ENCODE assay signal across 23 mouse cellular contexts in genomic region chr7:114477884-114478283, GRCm38 (mm10).
DNase-seq lines count a peak whose midpoint lies in the region; ATAC-seq lines count a peak whose summit lies in the region.
"Had no signal": no experiment of that assay in that cellular context is flagged by ENCODE, and none has a peak within 500 bp of the region (broad histone marks: within the 10 kb centered on the region; RNA-seq: fewer than 3 reads in every experiment).

No protein-coding gene starts in this region.

- no peak overlapping the region for H3K4me3 ChIP-seq in midbrain, embryonic 11.5 days (ENCODE audit: low read depth, low read length)
- no peak overlapping the region for H3K4me3 ChIP-seq in midbrain, embryonic 10.5 days
- H3K4me3 ChIP-seq in hindbrain, embryonic 11.5 days (ENCODE audit: low read depth, low read length): no peak overlapping the region
- H3K4me3 ChIP-seq in kidney, embryonic 16.5 days (ENCODE audit: low read length): no peak overlapping the region
- H3K4me3 ChIP-seq: embryonic facial prominence, embryonic 10.5 days; embryonic facial prominence, embryonic 12.5 days; forebrain, embryonic 13.5 days; forebrain, embryonic 15.5 days had no signal

- no peak for ATAC-seq in midbrain, embryonic 11.5 days (ENCODE audit: low FRiP score)
- no peak for ATAC-seq in hindbrain, embryonic 11.5 days (ENCODE audit: low FRiP score)
- ATAC-seq in kidney, embryonic 16.5 days (ENCODE audit: low FRiP score, low TSS enrichment): no peak
- ATAC-seq: activated CD4-positive, CD25-positive, alpha-beta regulatory T cell, adult 4 months; CD4-positive, CD25-positive, alpha-beta regulatory T cell, adult 4 months; forebrain, embryonic 13.5 days; forebrain, embryonic 15.5 days; forebrain, postnatal 0 days; Patski had no signal

- no peaks in the 10 kb centered on the region; the same call in 1 of the 2 replicates for H3K4me1 ChIP-seq in midbrain, embryonic 11.5 days (ENCODE audit: control insufficient read depth, insufficient read depth, low read length)
- H3K4me1 ChIP-seq in midbrain, embryonic 10.5 days: peaks cover 5% of the 10 kb centered on the region
- H3K4me1 ChIP-seq in hindbrain, embryonic 11.5 days (replicated peaks; ENCODE audit: control insufficient read depth, insufficient read depth, low read length): no peaks in the 10 kb centered on the region
- no peaks in the 10 kb centered on the region for H3K4me1 ChIP-seq in kidney, embryonic 16.5 days (ENCODE audit: insufficient read depth, low read length)
- H3K4me1 ChIP-seq: embryonic facial prominence, embryonic 10.5 days; embryonic facial prominence, embryonic 12.5 days; forebrain, embryonic 13.5 days; forebrain, embryonic 15.5 days had no signal

- H3K4me2 ChIP-seq in midbrain, embryonic 11.5 days: no peak overlapping the region
- no peak overlapping the region for H3K4me2 ChIP-seq in hindbrain, embryonic 11.5 days (replicated peaks; ENCODE audit: low read depth, low read length)
- no peak overlapping the region for H3K4me2 ChIP-seq in kidney, embryonic 16.5 days (replicated peaks; ENCODE audit: low read depth, low read length)
- H3K4me2 ChIP-seq: embryonic facial prominence, embryonic 12.5 days; forebrain, embryonic 13.5 days; forebrain, embryonic 15.5 days had no signal

- no peaks in the 10 kb centered on the region for H3K9me3 ChIP-seq in midbrain, embryonic 11.5 days (ENCODE audit: control insufficient read depth, low read length)
- H3K9me3 ChIP-seq in midbrain, embryonic 10.5 days (replicated peaks): no peaks in the 10 kb centered on the region
- no peaks in the 10 kb centered on the region for H3K9me3 ChIP-seq in hindbrain, embryonic 11.5 days (ENCODE audit: control insufficient read depth, low read length)
- no peaks in the 10 kb centered on the region for H3K9me3 ChIP-seq in kidney, embryonic 16.5 days (ENCODE audit: low read length)
- H3K9me3 ChIP-seq: embryonic facial prominence, embryonic 10.5 days; embryonic facial prominence, embryonic 12.5 days; forebrain, embryonic 13.5 days; forebrain, embryonic 15.5 days had no signal

- no peak overlapping the region for H3K9ac ChIP-seq in midbrain, embryonic 11.5 days (ENCODE audit: low read length)
- no peak overlapping the region for H3K9ac ChIP-seq in hindbrain, embryonic 11.5 days (ENCODE audit: low read depth, low read length)
- no peak overlapping the region for H3K9ac ChIP-seq in kidney, embryonic 16.5 days (replicated peaks; ENCODE audit: low read length)
- H3K9ac ChIP-seq: embryonic facial prominence, embryonic 12.5 days; forebrain, embryonic 13.5 days; forebrain, embryonic 15.5 days; forebrain, postnatal 0 days had no signal

- DNase-seq in midbrain, embryonic 11.5 days (ENCODE audit: low spot score, missing footprints): peak; percentile 21
- no peak for DNase-seq in midbrain, embryonic 10.5 days (ENCODE audit: low spot score)
- DNase-seq in induced T-regulatory cell, adult 2 months (ENCODE audit: low read depth): peak; percentile 24
- DNase-seq in hindbrain, embryonic 11.5 days (ENCODE audit: low spot score): no peak
- DNase-seq: adrenal gland, adult 8-10 months; adrenal gland, postnatal 14 days; adrenal gland, postnatal 36 days; B cell, adult 2 months; cerebellum, adult 11-12 months; cerebellum, adult 2 months; cerebellum, adult 9-10 months; cerebellum, postnatal 10 days; cerebellum, postnatal 25 days; forebrain, postnatal 0 days had no signal

- H3K36me3 ChIP-seq in midbrain, embryonic 11.5 days (ENCODE audit: control insufficient read depth, insufficient read depth, low read length): no peaks in the 10 kb centered on the region
- no peaks in the 10 kb centered on the region for H3K36me3 ChIP-seq in midbrain, embryonic 10.5 days
- no peaks in the 10 kb centered on the region for H3K36me3 ChIP-seq in hindbrain, embryonic 11.5 days (ENCODE audit: control insufficient read depth, insufficient read depth, low read length)
- H3K36me3 ChIP-seq in kidney, embryonic 16.5 days (ENCODE audit: insufficient read depth, low read length): no peaks in the 10 kb centered on the region
- H3K36me3 ChIP-seq: embryonic facial prominence, embryonic 10.5 days; embryonic facial prominence, embryonic 12.5 days; forebrain, embryonic 15.5 days had no signal

- no peak overlapping the region for H3K27ac ChIP-seq in midbrain, embryonic 11.5 days (ENCODE audit: low read depth, low read length)
- H3K27ac ChIP-seq in midbrain, embryonic 10.5 days (replicated peaks): no peak overlapping the region
- no peak overlapping the region for H3K27ac ChIP-seq in hindbrain, embryonic 11.5 days (ENCODE audit: low read depth, low read length)
- H3K27ac ChIP-seq in kidney, embryonic 16.5 days (ENCODE audit: low read length): no peak overlapping the region
- H3K27ac ChIP-seq: embryonic facial prominence, embryonic 10.5 days; embryonic facial prominence, embryonic 12.5 days; forebrain, embryonic 13.5 days; forebrain, embryonic 15.5 days had no signal

- WGBS in midbrain, embryonic 11.5 days: 88% methylated on average over 2 of the region's 2 CpGs
- WGBS in midbrain, embryonic 10.5 days: 88% methylated on average over 2 of the region's 2 CpGs
- WGBS in hindbrain, embryonic 11.5 days: 93% methylated on average over 2 of the region's 2 CpGs
- 82% methylated on average over 2 of the region's 2 CpGs for WGBS in kidney, embryonic 16.5 days

- no peaks in the 10 kb centered on the region for H3K27me3 ChIP-seq in midbrain, embryonic 11.5 days (ENCODE audit: control insufficient read depth, insufficient read depth, low read length)
- no peaks in the 10 kb centered on the region for H3K27me3 ChIP-seq in midbrain, embryonic 10.5 days (ENCODE audit: low read depth, poor library complexity, severe bottlenecking)
- no peaks in the 10 kb centered on the region for H3K27me3 ChIP-seq in hindbrain, embryonic 11.5 days (ENCODE audit: control insufficient read depth, insufficient read depth, low read length)
- no peaks in the 10 kb centered on the region for H3K27me3 ChIP-seq in kidney, embryonic 16.5 days (ENCODE audit: insufficient read depth, low read length)
- H3K27me3 ChIP-seq: CH12.LX; embryonic facial prominence, embryonic 12.5 days; forebrain, embryonic 13.5 days; forebrain, embryonic 15.5 days; Patski had no signal

Comparison
In these comparisons a context has a peak if more than half of its experiments do, and no peak if none do; other contexts are left out.
1. DNase-seq: peak in midbrain, embryonic 11.5 days (single experiment) and induced T-regulatory cell, adult 2 months (single experiment); none in midbrain, embryonic 10.5 days (single experiment) and hindbrain, embryonic 11.5 days (single experiment).